Mouse (Mus musculus) adrenal gland (tissue): Measurements from ENCODE around the gene Gm13084.
"Not testable (repeated sequence)": the region's sequence is repeated elsewhere in the genome, so short reads cannot be mapped to it uniquely, and the experiment has no call there.

Source experiments
- intact Hi-C: fragments of 180-260 bp; cut with DNase I; formaldehyde crosslinking; loops from one replicate; pipeline ENCODE4 v1.15.1; 2025
- long read RNA-seq, 2 experiments: library from polyadenylated mRNA; unstranded; transcript quantifications; one replicate each; pipeline ENCODE4 v2.0.0; 2020; ENCODE audit warnings: borderline replicate concordance in 1 of 2; ENCODE audit not compliant: insufficient replicate concordance in 1 of 2

Gene Gm13084
- long read RNA-seq, experiment 1, result 0 reads
- long read RNA-seq, experiment 2, result 0 reads

DNA sequence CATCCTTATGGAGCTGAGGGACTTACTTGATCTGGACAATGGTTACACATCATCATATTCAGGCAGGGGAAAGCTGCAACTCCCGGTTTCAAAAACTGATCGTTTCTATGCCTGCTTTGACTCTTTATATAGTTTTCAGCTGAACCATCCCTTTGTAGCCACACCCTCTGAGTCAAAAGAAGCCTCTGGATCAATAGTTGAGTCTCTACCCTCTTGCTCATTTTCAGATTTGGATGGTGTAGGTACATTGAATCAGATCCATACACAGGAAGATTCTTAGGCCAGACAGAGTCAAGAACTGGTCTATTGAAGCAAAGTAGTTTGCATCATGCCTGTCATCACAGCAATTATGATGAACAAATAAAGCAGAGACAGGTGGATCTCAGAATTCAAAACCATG is at the start of gene Gm13084:
Gene Gm13084, minus strand, starts transcription at position 101 of the 400 bp plus-strand sequence.
- intact Hi-C loops, result no loop called here

GRCm38 (mm10) chr4:143846197-143846596 is 30.3 kb upstream of the Gm13084 start, which contains the start of gene Gm13103:
TSS of gene Gm13103 (plus strand) at chr4:143846497.
- intact Hi-C loops, result loop anchor here (10.0 kb wide), 1 partner anchor 181 kb away; no protein-coding TSS in a partner anchor

GRCm38 (mm10) chr4:143789052-143789451 is 26.8 kb downstream of the Gm13084 start, which contains the start of gene Gm13023:
TSS of gene Gm13023 (plus strand) at chr4:143789352.
- intact Hi-C loops, result not testable (repeated sequence)
